Mouse (Mus musculus): ENCODE results near the gene Sv2c.
"Not testable (repeated sequence)": the region's sequence is repeated elsewhere in the genome, so short reads cannot be mapped to it uniquely, and the experiment has no call there.

Gene Sv2c

DNA sequence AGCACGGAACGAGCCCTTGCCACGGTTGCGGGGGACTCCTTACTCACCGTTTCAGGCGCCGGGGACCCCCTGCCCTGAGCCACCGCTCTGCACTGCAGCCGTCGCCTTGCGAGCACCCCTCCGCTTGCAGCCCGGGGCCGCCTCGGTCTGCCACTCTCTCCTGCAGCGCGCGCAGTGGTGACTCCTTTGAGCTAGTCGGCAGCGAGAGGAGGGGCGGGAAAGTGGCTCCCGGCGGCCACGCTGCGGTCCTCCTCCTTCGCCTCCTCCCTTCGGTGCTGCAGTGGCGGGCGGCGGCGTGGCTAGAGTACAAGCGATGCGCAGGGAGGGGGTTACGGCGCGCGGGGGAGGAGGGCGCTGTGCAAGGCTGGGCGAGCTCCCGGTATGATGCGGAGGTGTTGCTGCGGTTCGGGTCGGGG, at the start of gene Sv2c:
Gene Sv2c, minus strand, starts transcription at position 177 of the 416 bp plus-strand sequence.
- DNase-seq = no peak

DNA sequence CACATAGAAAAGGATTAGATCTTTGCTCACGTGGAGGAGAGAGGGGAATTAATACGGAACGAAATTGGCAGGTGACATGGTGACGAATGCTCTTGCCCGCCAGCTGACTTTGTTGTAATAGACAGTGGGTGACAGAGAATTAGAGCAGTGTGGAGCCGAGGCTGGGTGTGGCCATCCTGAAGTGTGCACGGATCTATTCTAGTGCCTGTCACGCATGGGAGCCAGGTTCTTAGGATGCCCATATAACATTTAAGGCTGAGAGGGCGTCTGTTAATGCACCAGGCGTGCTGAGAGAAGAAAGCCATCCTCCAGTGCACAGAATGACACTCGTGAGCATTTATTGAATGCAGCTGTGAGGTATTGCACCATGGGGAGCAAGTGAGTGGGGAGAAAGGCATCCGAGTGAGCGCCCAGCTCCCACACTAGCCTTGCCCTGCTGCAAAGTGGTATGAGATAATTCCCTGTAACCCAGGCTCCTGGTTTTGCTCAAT, 48.3 kb upstream of the Sv2c start:
- DNase-seq = no peak

DNA sequence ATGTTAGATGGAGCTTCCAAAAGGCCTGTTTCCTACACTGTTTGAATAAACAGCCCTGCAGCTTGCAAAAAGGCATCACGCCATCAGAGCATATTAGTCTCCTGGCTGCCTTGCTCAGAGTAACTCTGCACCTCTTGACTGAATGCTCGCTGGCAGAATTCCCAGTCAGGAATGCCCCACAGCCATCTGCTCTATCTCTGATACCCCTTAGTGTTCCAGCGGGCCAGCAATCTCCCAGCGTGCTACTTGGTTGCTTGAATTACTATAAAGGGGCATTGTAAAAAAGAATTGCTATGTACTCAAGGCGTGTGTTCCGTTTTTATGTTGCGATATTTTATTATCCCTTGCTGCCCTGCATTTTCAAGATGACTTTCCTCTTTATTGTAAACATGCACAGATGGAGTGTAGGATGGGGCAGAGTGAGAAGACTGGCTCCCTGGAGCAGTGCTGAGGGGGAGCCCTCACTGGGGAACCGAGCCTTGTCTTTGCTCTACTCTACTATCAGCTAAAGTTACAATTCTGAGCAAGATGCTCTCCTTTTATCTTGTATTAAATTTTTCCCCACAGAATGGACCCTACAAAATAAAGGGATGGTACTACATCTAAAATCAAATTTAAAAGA, 43.3 kb upstream of the Sv2c start:
- DNase-seq = no peak

DNA sequence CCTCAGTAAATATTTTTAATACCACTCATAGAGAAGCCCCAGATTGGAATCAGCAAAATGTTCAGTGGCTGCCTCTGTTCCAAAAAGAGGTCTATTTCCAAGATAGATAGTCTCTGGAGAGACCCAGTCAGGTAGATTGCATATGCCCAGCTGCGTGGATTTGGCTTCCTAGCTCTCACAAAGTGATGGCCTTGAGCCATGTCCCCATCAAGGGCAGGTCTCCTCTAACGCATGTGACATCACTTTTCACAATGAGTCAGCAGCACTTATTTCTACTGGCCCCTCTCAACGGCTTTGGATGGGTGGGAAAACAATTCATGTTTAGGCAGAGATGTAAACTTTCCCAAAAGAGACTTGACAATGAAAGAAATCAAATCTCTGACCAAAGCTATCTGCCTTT, 41.3 kb upstream of the Sv2c start:
- no peak for DNase-seq

DNA sequence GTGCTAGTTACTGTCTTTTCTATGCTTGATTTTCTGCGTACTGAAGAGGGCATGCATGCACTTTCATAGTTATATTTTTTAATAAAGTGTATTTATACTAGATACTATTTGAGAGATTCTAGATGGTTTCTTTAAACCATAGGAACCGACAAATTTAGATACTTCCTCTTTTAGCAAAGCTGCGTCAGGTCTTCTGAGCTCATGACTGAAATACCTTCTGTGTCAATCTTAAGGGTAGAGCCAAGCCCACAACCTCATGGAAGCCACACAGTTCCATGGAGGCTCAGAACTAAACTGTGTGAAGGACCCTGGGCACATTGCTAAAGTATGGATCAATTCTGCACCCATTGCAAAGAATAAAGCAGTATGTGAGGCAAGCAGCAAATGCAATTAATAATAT, 39.9 kb upstream of the Sv2c start:
- no peak for DNase-seq

DNA sequence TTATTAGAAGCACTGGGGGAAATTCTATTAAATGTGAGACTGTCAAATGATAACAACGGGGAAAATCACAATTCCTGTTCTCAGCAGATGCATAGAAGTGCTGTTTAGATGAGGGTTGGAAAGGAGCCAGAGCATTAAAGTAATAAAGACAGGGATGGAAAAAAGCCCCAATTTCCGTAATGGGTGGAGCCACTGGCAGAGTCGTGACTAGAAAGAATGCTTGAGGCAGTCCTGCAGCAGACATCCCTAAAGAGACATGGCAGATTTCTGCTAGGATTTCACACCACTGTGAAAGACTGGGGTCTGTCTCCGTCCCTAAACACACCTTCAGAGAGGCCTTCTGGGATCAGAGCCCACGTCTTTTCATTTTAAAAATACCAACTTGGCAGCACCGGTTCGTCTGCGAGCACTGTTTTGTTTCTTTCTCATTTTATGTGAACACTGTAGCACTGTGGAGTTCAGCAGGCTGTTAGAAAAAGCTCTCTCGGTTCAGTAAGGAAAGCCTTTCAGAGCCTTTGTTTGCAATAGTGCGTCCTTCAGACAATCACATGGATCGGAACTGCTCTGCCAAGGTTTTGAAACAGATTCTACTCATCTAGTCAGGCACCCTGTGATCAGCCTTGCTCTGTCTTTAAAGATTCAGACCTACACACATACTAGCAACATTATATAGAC, 36.8 kb upstream of the Sv2c start:
- no peak for DNase-seq

DNA sequence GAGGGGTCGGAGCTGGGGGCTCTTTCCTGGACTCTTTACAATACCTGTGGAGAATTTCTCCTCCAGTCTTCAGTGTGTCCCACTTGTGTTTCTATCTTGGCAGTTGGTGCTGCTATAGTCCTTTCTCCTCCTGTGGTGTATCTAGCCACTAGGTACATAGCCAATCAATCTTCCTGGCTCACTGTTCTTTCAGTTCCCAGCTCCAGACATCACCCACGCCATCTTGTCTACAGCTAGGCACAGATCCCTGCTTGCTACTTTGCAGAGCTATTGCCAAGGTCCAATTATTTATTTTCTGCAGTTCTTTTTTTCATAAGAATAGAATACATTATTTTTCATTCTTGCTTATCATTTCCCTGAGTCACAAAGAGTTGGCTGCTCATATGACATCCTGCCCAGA, 34.2 kb upstream of the Sv2c start:
- no peak for DNase-seq

DNA sequence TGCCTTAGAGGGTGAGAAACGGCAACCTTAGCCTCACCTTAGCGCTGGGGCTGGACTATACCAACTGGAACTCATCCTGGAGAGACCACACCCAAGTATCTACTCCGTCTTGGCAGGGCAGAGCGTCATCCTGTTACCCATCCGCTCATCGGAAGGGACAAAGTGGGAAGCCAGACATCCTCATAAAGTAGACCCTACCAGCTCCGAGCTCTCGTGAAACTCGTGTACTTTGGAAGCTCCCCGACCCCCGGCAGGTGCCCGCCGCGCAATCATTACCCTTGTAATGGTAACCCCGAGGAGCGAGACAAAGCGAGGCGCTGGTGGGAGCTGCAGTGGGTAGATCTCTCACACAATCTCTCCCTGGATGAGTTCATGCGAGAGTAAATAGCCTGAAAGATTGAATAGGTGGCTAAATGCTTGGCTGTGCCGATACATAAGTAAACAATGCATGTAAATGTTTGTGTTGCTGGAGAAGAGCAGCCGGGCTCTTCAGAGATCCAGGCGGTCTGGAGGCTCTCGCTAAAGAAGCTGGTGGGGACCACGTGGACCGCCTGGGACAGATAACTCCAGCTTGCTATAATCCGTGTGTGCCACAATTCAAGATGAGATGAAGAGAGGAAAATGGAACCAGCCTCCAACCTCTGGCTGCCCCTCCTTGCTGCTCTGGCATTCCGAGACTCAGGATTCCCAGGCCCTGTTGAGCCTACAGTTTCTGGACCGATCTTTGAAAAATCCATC, 1.2 kb upstream of the Sv2c start:
- no peak for DNase-seq

DNA sequence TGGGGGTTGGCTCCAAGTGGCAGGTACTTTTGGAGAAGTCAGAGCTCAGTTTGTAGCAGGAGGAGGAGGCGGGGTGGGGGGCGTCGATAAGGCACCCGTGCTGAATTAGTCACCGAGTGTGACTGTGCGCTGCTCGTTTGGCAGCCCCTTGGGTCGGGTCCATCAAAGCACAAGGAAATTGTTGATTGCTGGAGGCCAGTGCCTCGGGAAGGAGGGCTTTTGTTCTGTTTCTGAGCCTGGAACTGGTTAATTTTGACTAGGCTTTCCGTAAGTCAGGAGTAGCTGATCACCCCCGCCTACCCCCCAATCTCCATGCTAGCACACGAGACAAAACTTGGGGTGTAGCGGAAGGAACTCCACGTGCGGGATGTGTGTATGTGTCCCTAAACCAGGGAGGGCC, 456 bp upstream of the Sv2c start:
- DNase-seq = no peak

DNA sequence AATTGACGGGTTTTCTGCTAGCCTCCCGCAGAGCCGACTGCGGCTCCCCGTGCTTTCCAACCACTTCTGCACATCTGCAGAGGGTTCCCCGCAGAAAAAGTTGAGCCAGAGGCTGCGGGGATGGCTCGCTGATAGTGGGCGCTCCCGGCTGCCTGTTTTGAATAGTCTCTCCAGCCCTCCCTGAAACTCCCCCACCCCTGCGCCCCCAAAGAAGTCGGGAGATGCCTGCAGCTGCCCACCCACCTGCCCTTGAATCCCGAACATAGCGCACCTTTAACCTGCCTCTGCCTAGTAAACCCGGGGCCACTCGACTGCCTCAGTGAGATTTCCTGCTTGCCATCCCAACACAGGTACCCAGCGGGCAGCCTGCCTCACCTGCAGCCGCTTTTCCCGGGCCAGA, 466 bp downstream of the Sv2c start:
- no peak for DNase-seq

DNA sequence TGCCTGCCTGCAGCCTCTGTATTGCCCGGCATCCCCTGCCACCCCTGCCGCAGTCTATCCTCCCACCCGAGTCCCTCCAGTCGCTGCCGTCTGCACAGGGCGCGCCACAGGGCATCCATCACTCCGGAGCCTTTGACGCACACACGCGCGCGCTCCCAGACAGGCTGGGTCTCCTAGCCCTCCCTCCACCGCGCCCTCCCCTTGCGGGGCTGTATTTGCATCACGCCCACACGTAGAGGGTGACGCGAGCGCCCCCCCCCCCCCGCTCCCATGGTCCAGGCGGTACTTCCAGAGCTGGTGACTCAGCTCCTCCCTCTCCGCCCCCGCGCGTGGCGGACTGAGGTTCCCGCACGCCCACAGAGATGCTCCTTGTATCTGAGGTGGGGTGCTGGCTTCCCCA, 1.3 kb downstream of the Sv2c start:
- no peak for DNase-seq

DNA sequence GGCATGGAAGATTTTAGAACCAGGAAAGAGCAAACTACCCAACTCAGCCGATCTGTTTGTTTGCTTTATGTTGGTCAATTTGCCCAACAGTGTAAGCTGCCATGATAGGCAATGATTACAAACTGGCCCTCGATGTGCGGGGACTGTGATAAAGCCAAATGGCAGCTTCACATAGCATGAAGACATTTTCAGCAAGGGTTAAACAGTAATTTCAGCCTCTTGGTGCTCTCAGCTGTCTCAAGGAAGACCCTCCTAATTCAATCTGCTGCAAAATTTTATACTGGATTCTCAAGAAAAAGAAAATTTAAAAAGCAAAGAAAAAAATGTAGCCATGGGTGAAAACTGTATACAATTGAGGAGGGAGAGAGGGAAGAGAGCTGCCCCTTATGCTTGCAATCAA, 3.3 kb downstream of the Sv2c start:
- no peak for DNase-seq

DNA sequence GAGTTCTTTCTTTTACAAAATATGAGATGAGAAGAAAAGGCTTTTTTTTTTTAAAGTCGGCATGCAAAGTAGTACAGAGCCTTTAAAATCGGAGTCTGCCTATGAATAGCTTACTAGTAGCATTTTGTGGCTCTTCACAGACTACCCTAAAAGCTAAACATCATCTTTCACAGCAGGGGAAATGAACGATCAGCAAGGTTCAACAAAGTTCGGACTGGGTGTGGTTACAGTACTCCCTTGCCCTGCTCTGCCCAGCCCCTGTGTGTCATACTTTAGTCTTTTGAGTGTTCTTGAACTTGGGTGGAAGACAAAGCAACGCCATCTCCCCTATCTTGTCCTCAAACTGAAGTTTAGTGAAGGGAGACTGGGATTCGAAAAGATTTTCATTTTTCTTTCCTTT, 5.7 kb downstream of the Sv2c start:
- no peak for DNase-seq

DNA sequence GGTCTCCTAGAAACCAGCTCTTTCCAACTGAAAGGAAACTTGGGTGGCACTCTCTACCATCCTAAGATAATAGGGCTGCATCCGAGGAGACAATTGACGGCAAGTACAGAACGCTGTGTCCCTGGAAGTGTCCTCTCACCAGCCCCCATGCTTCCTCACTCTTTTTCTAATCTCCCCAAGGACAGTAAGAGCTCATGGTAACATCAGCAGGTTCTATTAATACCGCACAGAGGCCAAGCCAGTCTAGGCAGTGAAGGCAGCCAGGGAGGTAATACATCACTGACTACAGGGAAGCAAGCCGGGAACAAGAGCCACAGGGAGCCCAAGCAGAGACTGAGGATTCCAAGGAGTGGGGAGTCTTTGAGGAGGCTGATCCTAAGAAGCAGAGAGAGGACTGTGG, 7.4 kb downstream of the Sv2c start:
- DNase-seq = no peak

DNA sequence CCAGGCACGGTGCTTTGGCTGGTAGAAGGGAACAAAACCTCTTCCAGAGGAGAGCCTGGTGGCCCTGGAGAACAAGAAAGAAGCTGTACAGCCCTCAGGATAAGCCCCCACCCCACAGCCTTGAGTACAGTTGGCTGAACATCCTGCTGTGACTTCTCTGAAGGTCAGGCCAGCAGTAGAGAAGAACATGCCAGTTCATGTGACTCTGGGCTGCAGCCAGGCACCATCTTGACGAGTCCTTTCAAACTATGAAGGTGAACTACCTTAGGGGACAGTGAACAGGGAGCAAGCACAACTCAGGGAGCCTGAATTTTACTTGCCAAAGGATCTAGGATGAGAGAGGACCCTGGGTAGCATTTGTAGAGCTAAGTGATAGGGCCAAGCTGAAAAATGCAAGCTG, 19.7 kb downstream of the Sv2c start:
- DNase-seq = no peak

DNA sequence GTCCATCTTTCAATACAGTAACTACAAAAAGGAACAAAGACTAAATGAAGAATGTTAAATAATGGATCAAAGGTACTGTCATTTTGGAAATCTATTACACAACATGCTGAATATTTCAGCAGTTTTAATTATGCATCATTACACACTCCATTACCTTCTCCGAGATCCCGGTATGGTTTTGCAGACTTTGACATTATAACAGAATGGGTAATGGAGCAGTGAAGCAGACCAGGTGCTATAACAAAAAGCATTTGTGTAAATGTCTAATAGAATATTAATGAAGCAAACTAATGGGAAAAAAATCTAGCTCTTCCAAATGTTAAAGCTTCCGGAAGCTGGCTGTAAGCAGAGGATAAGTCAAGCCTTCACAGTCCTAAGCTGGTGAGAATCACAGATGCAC, 21.6 kb downstream of the Sv2c start:
- no peak for DNase-seq

DNA sequence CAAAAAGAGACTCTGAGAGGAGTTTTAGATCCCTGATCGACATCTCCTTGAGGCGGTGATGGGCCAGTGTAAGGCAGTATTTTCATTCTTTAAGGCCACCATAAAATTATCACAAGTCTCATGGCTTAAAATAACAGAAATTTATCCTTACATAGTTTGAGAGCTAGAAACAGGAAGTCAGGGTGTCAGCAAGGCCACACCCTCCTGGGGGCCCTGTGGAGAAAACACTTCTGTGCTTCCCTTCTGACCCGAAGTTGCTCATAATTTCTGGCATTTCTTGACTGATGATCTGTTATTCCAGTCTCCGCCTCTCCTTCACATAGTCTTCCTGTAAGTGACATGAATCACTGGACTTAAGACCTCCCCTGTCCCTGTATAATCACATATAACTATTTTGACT, 26.0 kb downstream of the Sv2c start:
- DNase-seq = no peak

DNA sequence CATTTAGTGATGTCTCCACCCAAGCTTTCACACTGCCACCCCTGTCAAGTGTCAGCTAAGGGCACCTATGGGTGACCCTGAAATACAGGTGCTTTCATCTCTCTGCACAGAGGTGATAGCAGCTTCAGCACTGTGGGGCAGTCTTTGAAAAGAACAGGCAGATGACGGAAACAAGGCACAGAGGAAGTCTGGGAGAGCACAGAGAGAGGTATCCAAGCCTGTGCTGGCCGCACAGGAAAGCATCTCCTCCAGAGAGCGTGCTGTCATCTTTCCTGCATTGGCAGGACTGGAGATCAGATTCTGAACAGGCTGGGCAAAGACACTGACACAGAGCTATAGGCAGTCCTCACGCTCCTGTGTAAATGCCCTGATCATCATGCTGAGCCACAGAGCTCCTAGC, 41.4 kb downstream of the Sv2c start:
- no peak for DNase-seq

DNA sequence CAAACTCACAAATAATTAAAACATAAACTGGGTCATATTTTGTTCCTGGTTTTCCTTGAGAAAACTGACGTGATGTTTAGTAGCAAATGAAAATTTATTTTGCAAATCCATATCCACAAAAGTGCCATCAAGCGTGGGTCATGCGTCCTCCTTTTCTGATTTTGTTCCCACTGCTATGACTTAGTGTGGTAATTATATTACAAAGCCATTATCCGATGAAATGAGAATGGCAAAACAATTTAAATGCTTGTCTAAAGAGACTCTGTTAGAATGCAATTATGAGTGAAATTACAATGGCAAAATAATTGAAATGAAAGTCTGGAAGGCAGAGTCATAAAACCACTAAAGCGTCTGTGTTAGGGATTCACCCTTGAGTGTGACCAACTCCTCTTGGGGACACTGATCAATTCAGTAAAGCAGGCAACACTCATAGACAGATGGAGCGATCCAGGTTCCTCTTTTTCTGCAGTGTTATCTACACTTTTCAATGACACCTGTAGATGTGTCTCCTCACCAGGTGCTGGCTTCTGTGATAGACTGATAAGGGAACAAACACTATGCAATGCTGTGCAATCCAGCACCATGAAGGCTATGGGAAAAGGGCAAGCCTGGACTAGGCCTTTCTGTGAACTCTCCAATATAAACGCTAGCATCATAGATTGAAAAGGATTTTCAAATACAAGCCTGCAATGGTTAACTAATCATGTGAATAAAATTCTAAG, 46.6 kb downstream of the Sv2c start:
- no peak for DNase-seq

DNA sequence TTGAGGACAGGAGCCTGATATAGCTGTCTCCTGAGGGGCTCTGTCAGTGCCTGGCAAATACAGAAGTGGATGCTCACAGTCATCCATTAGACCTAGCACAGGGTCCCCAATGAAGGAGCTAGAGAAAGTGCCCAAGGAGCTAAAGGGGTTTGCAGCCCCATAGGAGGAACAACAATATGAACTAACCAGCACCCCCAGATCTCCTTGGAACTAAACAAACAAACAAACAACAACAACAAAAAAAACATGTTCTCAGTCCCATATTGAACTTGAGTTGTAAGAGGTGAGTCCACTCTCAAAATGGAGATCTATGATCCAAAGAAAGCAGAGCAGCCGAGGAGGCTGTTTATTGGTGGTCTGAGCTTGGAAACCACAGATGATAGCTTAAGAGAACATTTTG, 50.6 kb downstream of the Sv2c start, which contains the start of gene Gm17190:
Gene Gm17190, plus strand, starts transcription at position 301 of the 400 bp plus-strand sequence.
- not testable (repeated sequence) for DNase-seq

DNA sequence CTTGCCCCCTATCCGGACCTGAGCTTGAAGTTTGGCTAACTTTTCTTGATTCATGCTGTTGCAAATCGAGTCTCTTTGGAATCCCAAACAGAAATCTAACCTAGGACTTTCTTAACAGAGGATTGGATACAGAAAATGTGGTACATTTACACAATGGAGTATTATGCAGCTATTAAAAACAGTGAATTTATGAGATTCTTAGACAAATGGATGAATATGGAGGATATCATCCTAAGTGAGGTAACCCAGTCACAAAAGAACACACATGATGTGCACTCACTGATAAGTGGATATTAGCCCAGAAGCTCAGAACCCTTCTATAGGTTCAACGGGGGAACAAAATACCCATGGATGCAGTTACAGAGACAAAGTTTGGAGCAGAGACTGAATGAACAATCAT, 51.1 kb downstream of the Sv2c start, which contains the start of gene Gm20075:
Gene Gm20075, minus strand, starts transcription at position 101 of the 400 bp plus-strand sequence.
- DNase-seq = not testable (repeated sequence)

DNA sequence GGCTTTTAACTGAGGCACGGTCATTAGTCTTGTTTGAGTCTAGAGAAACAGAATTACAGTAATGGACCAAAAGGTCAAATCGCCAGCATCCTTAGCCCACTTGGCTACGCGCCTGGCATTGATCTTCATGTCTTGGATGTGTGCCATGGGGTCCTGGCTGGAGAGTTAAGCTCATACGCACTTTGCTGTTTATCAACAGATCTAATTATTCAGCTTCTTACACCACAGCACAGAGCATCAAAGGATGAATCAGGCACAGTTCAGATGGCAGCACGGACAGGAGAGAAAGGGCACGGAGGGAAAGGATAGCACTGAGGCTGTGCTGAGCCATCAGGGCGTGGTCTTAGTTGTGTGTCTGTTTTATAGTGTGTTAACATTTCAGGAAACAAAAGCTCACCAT, 58.8 kb downstream of the Sv2c start:
- no peak for DNase-seq

DNA sequence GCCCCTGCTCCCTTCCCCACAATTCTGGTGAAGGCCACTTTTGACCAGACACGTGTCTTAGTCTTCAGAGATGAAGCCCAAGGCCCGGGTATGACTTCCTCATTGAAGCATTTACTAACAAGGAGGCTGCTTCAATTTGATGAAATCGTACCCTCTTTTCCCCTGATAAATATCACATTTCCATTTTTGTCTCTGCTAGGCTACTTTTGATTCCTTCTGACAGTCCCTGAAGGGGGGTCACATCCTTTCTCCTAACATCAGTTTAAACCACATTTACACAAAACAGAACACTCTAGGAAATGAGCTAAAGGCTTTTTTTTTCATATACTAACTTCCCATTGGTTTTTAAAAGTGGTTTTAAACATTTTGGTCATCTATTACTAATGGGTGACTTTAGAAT, 79.6 kb downstream of the Sv2c start:
- DNase-seq = no peak
